Mouse (Mus musculus): ENCODE measurements at regions not wholly inside any gene's neighbourhood (a gene's known extent, or its start where the extent isn't known, plus 50 kb on each side); places are given as distances from the start of the nearest gene placed in this dataset.

GRCm38 (mm10) chr14:33694224-33694623, 105.2 kb downstream of the Ptpn20 start:
- TF ChIP-seq POLR2A (IDR thresholded peaks at IDR 0.05; ENCODE audit: insufficient read depth, low read length) (no peak), CTCF (IDR thresholded peaks at IDR 0.05; ENCODE audit: low read depth, low read length) (no peak), EP300 (IDR thresholded peaks at IDR 0.05; ENCODE audit: insufficient read depth, low read depth, low read length) (no peak)

Data from ES-Bruce4 (cell line).